Mouse (Mus musculus) thymus, adult 18-20 months (tissue): Measurements from ENCODE around the gene Fam228a.
"Not testable (repeated sequence)": the region's sequence is repeated elsewhere in the genome, so short reads cannot be mapped to it uniquely, and the experiment has no call there.

Source experiments
- DNase-seq, 2 experiments: peaks; one replicate each; pipeline ENCODE4 v3.0.0; 2022; ENCODE audit warnings: mixed read lengths in 2 of 2

Gene Fam228a

DNA sequence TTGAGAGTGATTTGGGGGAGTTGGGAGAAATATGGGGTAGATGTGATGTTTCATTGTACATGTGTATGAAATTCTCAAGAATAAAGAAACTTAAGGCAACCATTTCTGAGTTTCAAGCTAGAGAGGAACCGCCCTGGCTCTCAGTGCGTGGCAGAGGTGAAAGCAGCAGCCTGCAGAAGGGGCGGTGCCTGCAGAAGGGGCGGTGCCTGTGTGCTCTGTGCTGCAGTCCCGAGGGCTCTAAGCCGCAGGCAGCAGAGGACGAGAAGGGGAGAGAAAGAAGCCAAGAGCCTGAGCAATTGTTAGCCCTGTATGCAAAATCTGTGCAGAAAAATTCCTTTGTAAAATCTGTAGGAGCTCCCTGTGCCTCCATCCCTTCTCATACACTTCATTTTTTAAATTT, 20.8 kb downstream of the Fam228a start:
- DNase-seq: no peak

GRCm38 (mm10) chr12:4715606-4716005, 22.6 kb downstream of the Fam228a start:
- no peak for DNase-seq

- no peak for DNase-seq
Measured at GRCm38 (mm10) chr12:4713361-4713760, 24.9 kb downstream of the Fam228a start.

DNA sequence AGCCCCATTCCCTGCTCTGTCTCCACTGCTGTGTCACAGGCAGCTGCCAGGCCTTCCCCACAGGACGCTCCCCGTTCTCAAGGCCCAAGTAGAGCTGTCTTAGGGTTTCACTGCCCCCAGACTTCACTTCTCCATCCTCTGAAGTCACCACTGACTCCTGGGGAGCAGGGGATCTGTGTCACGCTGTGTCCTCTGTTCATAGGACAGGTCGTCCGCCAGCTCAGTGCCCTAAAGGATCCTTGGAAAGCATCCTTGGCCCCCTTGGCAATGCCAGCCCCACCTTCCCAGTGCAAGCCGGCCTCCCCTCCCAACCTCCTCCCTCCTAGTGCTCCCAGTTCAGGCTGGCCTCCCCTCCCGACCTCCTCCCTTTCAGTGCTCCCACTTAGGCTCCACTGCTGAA, 28.3 kb downstream of the Fam228a start:
- DNase-seq: peak in 1 of 2 experiments; percentile 1

GRCm38 (mm10) chr12:4708881-4709604, 29.2 kb downstream of the Fam228a start:
- DNase-seq: peak in 1 of 2 experiments; percentile 1

- DNase-seq: no peak
Measured at GRCm38 (mm10) chr12:4708296-4708695, 29.9 kb downstream of the Fam228a start.

DNA sequence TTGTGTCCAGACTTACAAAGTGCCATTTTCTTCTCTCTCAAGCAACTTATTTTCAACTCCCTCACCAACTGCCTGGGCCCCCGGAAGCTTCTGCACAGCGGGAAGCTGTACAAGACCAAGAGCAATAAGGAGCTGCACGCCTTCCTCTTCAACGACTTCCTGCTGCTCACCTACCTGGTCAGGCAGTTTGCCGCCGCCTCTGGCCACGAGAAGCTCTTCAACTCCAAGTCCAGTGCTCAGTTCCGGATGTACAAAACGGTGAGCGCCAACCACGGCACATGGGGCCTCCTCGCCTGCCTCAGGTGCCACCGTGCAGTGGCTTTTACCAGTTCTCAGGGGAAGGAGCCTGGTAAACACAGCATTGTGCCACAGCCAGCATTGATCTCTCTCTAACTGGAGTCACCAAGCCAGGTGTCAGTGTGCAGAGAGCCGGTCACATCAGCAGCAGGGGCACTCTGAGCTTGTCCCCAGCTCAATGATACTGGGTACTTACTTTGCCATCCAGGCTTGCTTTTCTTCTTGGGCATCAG, 30.7 kb downstream of the Fam228a start:
- DNase-seq: no peak

DNA sequence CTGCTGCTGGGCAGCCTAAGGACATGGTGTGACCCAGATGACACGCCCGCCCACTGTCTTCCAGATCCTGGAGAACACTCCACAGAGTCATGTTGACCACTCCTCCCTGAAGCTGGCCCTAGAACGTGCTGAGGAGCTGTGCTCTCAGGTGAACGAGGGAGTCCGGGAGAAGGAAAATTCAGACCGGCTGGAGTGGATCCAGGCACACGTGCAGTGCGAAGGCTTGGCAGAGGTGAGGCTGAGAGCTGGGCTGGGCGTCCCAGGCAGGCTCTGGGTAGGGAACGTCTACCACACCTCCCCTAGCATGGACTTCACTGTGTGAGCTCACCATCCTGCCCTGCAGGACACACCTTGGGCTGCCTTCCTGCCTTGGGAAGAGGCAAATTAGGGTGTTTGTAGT, 31.3 kb downstream of the Fam228a start:
- DNase-seq: no peak

DNA sequence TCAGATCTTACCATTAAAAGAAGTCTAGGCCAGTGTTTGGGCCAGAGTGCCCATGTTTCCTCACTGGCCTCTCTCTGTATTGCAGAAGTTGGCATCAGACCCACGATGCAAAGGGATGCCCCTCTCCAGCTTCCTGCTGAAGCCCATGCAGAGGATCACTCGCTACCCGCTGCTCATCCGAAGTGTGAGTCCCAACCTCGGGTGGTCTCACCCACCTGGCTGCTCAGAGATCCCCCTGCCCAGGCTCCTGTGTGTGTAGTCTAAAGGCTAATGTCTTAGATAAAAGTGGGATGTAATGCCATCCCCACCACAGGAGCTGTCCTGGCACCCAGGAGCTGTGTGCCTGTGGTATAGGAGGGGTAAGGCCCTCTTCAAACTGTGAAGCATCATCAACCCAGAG, 32.1 kb downstream of the Fam228a start:
- DNase-seq: no peak

GRCm38 (mm10) chr12:4705626-4706025, 32.6 kb downstream of the Fam228a start:
- DNase-seq: not testable (repeated sequence)

DNA sequence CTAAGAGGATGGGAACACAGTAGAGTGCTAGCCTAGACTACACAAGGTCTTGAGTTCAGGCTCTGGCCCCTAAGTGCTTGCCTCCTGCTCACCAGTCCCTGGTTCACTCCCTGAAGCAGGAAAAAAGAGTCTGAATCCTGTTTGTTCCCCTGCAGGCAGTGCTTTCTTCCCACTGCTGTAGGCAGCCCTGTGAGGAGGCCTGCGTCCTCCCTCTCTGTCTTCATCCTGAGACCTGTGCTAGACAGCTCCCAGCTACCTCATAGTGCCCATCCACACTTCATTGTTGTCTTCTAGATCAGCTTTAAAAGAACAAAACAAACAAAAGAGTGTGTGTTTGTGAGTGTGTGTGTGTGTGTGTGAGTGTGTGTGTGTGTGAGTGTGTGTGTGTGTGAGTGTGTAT, 43.7 kb downstream of the Fam228a start:
- DNase-seq: no peak

DNA sequence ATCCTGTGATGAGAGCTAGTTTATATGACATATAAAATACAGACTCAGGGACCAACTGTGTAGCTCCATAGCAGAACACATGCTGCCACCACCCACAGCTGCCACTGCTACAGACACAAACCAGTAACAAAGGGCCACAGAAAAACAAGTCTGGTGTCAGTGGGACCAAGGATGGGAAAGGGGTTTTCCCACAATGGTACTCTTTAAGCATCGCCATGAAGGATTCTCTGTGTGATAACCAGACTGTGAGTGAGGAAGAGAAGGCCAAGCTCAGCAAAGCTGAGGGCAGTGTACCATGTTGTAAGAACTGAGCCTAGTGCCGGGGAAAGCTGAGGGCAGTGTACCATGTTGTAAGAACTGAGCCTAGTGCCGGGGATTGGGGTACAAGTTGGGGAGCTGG, 47.0 kb downstream of the Fam228a start:
- no peak for DNase-seq

DNA sequence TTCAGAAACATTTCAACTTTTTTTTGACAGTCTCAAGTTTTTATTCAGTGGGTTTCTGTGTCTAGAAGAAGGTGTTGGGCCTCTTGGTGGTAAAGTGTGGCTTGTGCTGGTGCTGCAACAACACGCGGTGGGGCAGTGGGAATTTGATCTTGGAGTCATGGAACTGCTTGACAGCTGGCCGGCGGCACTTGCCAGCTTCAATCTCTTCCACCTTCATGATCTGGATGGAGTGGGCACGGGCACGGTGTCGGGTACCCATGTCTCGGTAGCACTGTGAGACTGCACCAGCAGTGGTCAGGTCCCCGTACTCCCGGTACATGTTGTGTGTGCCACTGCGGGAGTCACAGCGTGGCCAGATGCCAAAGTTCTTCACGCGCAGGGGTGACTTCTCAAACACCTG, 48.9 kb downstream of the Fam228a start:
- no peak for DNase-seq

- no peak for DNase-seq
Measured at GRCm38 (mm10) chr12:4688386-4688785, 49.8 kb downstream of the Fam228a start.

DNA sequence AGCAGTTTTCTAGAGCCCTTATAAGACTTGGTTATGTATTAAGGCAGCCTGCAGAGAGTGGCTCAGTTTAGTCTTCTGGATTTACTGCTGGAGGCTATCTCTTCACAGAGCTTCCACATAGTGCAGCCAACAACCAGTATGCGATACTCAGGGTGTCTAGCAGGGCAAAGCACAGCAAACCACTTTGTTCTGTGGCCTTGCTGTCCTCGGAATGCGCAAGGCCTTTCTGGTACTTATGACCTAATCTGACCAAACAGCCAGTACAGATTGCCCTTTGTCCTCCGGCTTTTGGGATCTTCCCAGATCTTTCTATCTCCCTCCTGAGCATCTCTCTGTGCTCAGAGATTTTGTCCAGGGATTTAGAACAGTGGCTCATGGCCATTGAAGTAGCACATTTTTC, 52.8 kb downstream of the Fam228a start:
- no peak for DNase-seq

GRCm38 (mm10) chr12:4679971-4680370, 58.3 kb downstream of the Fam228a start:
- DNase-seq: no peak

DNA sequence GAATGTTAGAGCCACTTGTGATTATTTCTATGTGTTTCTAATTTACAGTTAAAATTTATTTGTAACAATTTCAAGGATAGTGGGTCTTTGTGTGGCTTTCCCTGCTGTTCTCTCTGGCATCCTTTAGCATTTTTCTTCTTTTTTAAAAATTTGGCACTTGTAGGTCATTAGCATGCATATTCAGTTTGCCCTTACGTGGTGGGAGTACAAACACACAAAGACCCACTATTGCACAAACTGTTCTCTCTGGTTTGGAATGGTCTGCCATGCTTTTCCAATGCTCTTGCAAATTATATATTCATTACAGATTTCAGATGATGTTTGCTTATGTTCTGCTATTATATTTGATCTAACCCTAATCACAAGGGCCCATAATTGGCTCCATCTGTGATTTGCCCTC, 61.9 kb downstream of the Fam228a start:
- no peak for DNase-seq

DNA sequence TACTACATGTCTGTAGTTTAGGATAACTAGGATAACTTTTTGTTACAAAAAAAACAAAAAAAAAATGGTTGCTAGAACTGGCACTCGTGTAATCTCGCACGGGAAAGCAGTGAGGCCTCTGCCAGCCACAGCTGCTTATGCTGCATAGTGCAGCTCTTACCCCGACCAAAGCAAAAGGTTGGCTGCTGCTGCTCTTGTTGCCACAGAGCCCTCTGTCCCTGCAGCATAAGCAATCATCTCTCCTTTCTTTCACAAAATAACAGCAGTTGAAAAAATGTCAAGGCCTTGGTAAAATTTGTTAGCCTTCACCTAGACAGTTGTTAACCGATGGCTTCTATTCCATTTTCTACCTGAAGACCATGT, 72.6 kb downstream of the Fam228a start:
- no peak for DNase-seq

- DNase-seq: no peak
Measured at GRCm38 (mm10) chr12:4664929-4665674, 73.1 kb downstream of the Fam228a start.
